Mouse (Mus musculus): ENCODE results near the gene Ephb2. TPM values are rescaled to one million over a fixed set of nuclear protein-coding genes. Genes with fewer than 3 reads are reported as not detected.

Ephb2 gene
- total RNA-seq (2012; rRNA removed) (0.04 and 0.08 TPM in 2 replicates), total RNA-seq (2014; rRNA removed) (not detected in 2 replicates), polyA plus RNA-seq (2012; ENCODE audit: insufficient read length, low read depth) (0.14 TPM in 1 of 2 replicates, not detected in the other)

DNA sequence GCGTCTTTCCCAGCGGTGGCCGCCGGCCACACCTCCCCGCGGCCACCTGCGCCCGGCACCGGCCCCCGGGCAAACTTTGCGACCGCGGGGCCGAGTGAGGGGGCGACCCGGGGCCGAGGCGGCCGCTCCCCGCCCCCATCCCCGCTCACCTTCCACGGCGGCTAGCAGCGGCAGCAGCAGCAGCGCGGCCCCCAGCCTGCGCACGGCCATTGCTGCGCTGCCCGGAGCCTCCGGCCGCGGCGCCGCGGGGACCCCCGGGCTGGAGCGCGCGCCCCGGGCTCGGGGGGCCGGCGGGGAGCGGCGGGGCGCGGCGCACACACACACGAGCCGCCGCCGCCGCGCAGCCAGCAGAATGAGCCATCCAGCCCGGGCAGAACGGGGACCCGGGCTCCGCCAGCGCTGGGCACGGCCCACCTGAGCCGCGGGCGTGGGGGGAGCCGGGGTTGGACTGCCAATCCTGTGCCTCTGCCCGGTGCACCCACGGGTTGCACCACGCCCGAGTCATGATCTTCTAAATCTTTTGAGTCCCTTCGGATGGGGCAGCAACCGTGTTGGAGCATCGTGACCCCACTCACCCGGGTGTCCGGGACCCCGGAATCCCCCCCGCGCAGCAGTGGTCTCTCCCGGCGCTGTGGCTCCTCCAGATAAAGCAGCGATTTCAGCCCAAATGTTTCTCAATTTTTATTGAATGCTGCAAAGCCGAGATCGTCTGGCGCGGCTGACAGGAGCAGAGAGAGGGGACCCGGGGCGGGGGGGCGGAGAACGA lies at the start of gene Ephb2:
Ephb2 (minus strand) TSS at position 368 of the 766 bp plus-strand sequence.
- Histone ChIP-seq H3K4me1 (ENCODE audit: control insufficient read depth in 1 of 2, insufficient read depth in 2 of 2) (peaks cover 0 to 21% of the 10 kb centered on the region in 2 experiments; a peak in 2 of 4 replicates), H3K36me3 (replicated peaks in 1 of 2; ENCODE audit: control insufficient read depth in 1 of 2, insufficient read depth in 1 of 2, low read length in 1 of 2) (no peaks in the 10 kb centered on the region), H3K27me3 (replicated peaks) (peaks cover 62% of the 10 kb centered on the region), H3K27ac (ENCODE audit: insufficient read depth, low read depth) (no peak within 1 kb of the TSS), H3K79me2 (replicated peaks; ENCODE audit: control insufficient read depth, extremely low read depth, insufficient read depth, poor library complexity, severe bottlenecking) (no peaks in the 10 kb centered on the region), H3K4me3 (replicated peaks in 1 of 3; ENCODE audit: low read depth in 2 of 3, low read length in 2 of 3, poor library complexity in 1 of 3) (no peak within 1 kb of the TSS), H3K9me3 (replicated peaks; ENCODE audit: low read length) (peaks cover 7% of the 10 kb centered on the region), H3K9ac (ENCODE audit: insufficient read depth, low read depth) (no peak within 1 kb of the TSS), H3K4me2 (ENCODE audit: insufficient read depth, low read depth, poor library complexity, severe bottlenecking) (no peak within 1 kb of the TSS)
- dilution Hi-C loops (cut with MboI; ENCODE audit: extremely low pct_ligation_motif_present, extremely low pct_unique_long_range_greater_than_20kb, low sequenced_read_pairs) (no loop called here), in situ Hi-C loops (cut with MboI; ENCODE audit: low pct_ligation_motif_present, low pct_unique_long_range_greater_than_20kb, low sequenced_read_pairs) (no loop called here)
- no peak for TF ChIP-seq BHLHE40 (IDR thresholded peaks at IDR 0.05; ENCODE audit: low read depth, low read length)
- no peak for TF ChIP-seq TBP (conservative IDR thresholded peaks at IDR 0.05; ENCODE audit: low read depth, low read length)
- no peak for TF ChIP-seq RAD21 (IDR thresholded peaks at IDR 0.05; ENCODE audit: low read depth, low read length)
- no peak for TF ChIP-seq ZNF384 (IDR thresholded peaks at IDR 0.05; ENCODE audit: low read depth, low read length)
- no peak for TF ChIP-seq USF2 (conservative IDR thresholded peaks at IDR 0.05; ENCODE audit: low read depth, low read length)
- no peak for TF ChIP-seq JUND (conservative IDR thresholded peaks at IDR 0.05; ENCODE audit: low read depth, low read length)
- no peak for TF ChIP-seq JUN (IDR thresholded peaks at IDR 0.05; ENCODE audit: insufficient read depth, low read depth, low read length)
- no peak for TF ChIP-seq E2F4 (IDR thresholded peaks at IDR 0.05; ENCODE audit: insufficient replicate concordance, low read depth, low read length)
- TF ChIP-seq POLR2AphosphoS2 (IDR thresholded peaks at IDR 0.05; ENCODE audit: low read depth, low read length), result no peak
- TF ChIP-seq USF1 (IDR thresholded peaks at IDR 0.05; ENCODE audit: low read depth, low read length), result no peak
- TF ChIP-seq POLR2A (IDR thresholded peaks at IDR 0.05; ENCODE audit: low read depth, low read length), result no peak
- no peak for TF ChIP-seq ZKSCAN1 (IDR thresholded peaks at IDR 0.05; ENCODE audit: borderline replicate concordance, low read depth, low read length)
- no peak for TF ChIP-seq CHD2 (IDR thresholded peaks at IDR 0.05; ENCODE audit: low read length)
- no peak for TF ChIP-seq ZC3H11A (IDR thresholded peaks at IDR 0.05; ENCODE audit: low read depth, low read length)
- TF ChIP-seq ELF1 (IDR thresholded peaks at IDR 0.05; ENCODE audit: low read depth, low read length), result no peak
- TF ChIP-seq MAZ (IDR thresholded peaks at IDR 0.05; ENCODE audit: low read depth, low read length), result no peak
- no peak for TF ChIP-seq MAX (IDR thresholded peaks at IDR 0.05; ENCODE audit: low read length)
- TF ChIP-seq MEF2A (IDR thresholded peaks at IDR 0.05; ENCODE audit: borderline replicate concordance, low read depth, low read length), result no peak
- TF ChIP-seq NRF1 (IDR thresholded peaks at IDR 0.05; ENCODE audit: low read depth, low read length), result no peak
- no peak for TF ChIP-seq GABPA (IDR thresholded peaks at IDR 0.05; ENCODE audit: insufficient replicate concordance, low read depth, low read length)
- DNase-seq (ENCODE audit: extremely low read depth), result no peak
